Mouse (Mus musculus) ES-Bruce4 (cell line): ENCODE measurements around the gene Bpifb1. TPM values are rescaled to one million over a fixed set of nuclear protein-coding genes. Genes with fewer than 3 reads are reported as not detected.
"Not testable (repeated sequence)": the region's sequence is repeated elsewhere in the genome, so short reads cannot be mapped to it uniquely, and the experiment has no call there.

Experiments used
- H3K27ac ChIP-seq: 2 replicates; pipeline ENCODE4 v1.5.1; 2012; ENCODE audit warnings: low read length, inconsistent platforms; ENCODE audit not compliant: insufficient read depth
- H3K27me3 ChIP-seq: 2 replicates; pipeline ENCODE4 v1.6.1; 2012; ENCODE audit warnings: mild to moderate bottlenecking, low read length, inconsistent platforms; ENCODE audit not compliant: control insufficient read depth, poor library complexity, insufficient read depth, severe bottlenecking
- H3K36me3 ChIP-seq: 2 replicates; pipeline ENCODE4 v1.6.1; 2012; ENCODE audit warnings: inconsistent platforms, mild to moderate bottlenecking, low read length, moderate library complexity; ENCODE audit not compliant: control insufficient read depth, poor library complexity, insufficient read depth, severe bottlenecking
- H3K4me1 ChIP-seq: one replicate; pipeline ENCODE4 v1.8.1; 2011; ENCODE audit warnings: low read length; ENCODE audit not compliant: control insufficient read depth, insufficient read depth
- H3K4me3 ChIP-seq: 2 replicates; pipeline ENCODE4 v1.5.1; 2011; ENCODE audit warnings: low read depth, mild to moderate bottlenecking, low read length
- H3K9ac ChIP-seq: 2 replicates; pipeline ENCODE4 v1.6.1; 2012; ENCODE audit warnings: low read depth, mild to moderate bottlenecking, inconsistent platforms; ENCODE audit not compliant: poor library complexity, severe bottlenecking
- H3K9me3 ChIP-seq: replicated peaks from 2 replicates; pipeline ENCODE4 v1.6.1; 2012; ENCODE audit warnings: mild to moderate bottlenecking, low read length, inconsistent platforms; ENCODE audit not compliant: control insufficient read depth, poor library complexity, insufficient read depth, severe bottlenecking
- CTCF ChIP-seq: IDR thresholded peaks from one replicate; pipeline ENCODE4 v1.8.1; 2011; ENCODE audit warnings: low read depth, low read length
- EP300 ChIP-seq: IDR thresholded peaks from 2 replicates; pipeline ENCODE4 v1.6.1; 2011; ENCODE audit warnings: low read depth, low read length; ENCODE audit not compliant: insufficient read depth
- POLR2A ChIP-seq: IDR thresholded peaks from one replicate; pipeline ENCODE4 v1.8.1; 2011; ENCODE audit warnings: low read length; ENCODE audit not compliant: insufficient read depth
- polyA plus RNA-seq: library from polyadenylated mRNA; stranded (reverse); fragments of >200 nt; gene quantifications from 2 replicates; pipeline ENCODE4 v1.2.4, GENCODE M21; 2011; ENCODE audit warnings: low read depth; ENCODE audit not compliant: missing spikeins, insufficient read depth, insufficient read length

Bpifb1 gene
- polyA plus RNA-seq, 1 experiment, result not detected

GRCm38 (mm10) chr2:154240771-154241170, 50.2 kb downstream of the Bpifb1 start:
- no peak for TF ChIP-seq CTCF
- peaks cover 28% of the 10 kb centered on the region for H3K9me3 ChIP-seq
- no peaks in the 10 kb centered on the region for H3K4me1 ChIP-seq
- no peak overlapping the region for H3K27ac ChIP-seq
- no peaks in the 10 kb centered on the region for H3K27me3 ChIP-seq
- no peak overlapping the region for H3K9ac ChIP-seq
- H3K4me3 ChIP-seq, result no peak overlapping the region
- no peaks in the 10 kb centered on the region for H3K36me3 ChIP-seq

- not testable (repeated sequence) for H3K27me3 ChIP-seq, H3K27ac ChIP-seq, H3K9ac ChIP-seq, H3K4me1 ChIP-seq, H3K36me3 ChIP-seq, H3K4me3 ChIP-seq
- H3K9me3 ChIP-seq, result peaks cover 28% of the 10 kb centered on the region
Observed at GRCm38 (mm10) chr2:154242726-154243125, 52.1 kb downstream of the Bpifb1 start.

GRCm38 (mm10) chr2:154243356-154244036, 52.9 kb downstream of the Bpifb1 start:
- Histone ChIP-seq H3K4me3 (no peak overlapping the region), H3K27ac (no peak overlapping the region), H3K27me3 (no peaks in the 10 kb centered on the region), H3K9ac (no peak overlapping the region), H3K36me3 (no peaks in the 10 kb centered on the region), H3K9me3 (peaks cover 28% of the 10 kb centered on the region), H3K4me1 (no peaks in the 10 kb centered on the region)
- TF ChIP-seq CTCF, result no peak

GRCm38 (mm10) chr2:154245322-154245721, 54.7 kb downstream of the Bpifb1 start:
- no peaks in the 10 kb centered on the region for H3K4me1 ChIP-seq
- no peak overlapping the region for H3K27ac ChIP-seq
- H3K9me3 ChIP-seq, result peaks cover 28% of the 10 kb centered on the region
- TF ChIP-seq EP300 (no peak), POLR2A (no peak), CTCF (no peak)
- H3K4me3 ChIP-seq, result no peak overlapping the region
- H3K36me3 ChIP-seq, result no peaks in the 10 kb centered on the region
- H3K27me3 ChIP-seq, result no peaks in the 10 kb centered on the region
- no peak overlapping the region for H3K9ac ChIP-seq

GRCm38 (mm10) chr2:154255254-154255653, 64.6 kb downstream of the Bpifb1 start:
- H3K4me1 ChIP-seq, result not testable (repeated sequence)

GRCm38 (mm10) chr2:154255770-154256169, 65.2 kb downstream of the Bpifb1 start:
- TF ChIP-seq EP300, result no peak
- TF ChIP-seq CTCF, result no peak
- TF ChIP-seq POLR2A, result no peak
- Histone ChIP-seq H3K36me3 (no peaks in the 10 kb centered on the region), H3K4me1 (no peaks in the 10 kb centered on the region), H3K4me3 (no peak overlapping the region), H3K9me3 (no peaks in the 10 kb centered on the region), H3K27ac (no peak overlapping the region), H3K9ac (no peak overlapping the region), H3K27me3 (no peaks in the 10 kb centered on the region)

More at GRCm38 (mm10) chr2:154255254-154255653, 64.6 kb downstream of the Bpifb1 start:
- not testable (repeated sequence) for H3K9ac ChIP-seq, H3K27me3 ChIP-seq, H3K27ac ChIP-seq, H3K9me3 ChIP-seq, H3K36me3 ChIP-seq, H3K4me3 ChIP-seq

- not testable (repeated sequence) for H3K9me3 ChIP-seq, H3K4me1 ChIP-seq, H3K9ac ChIP-seq, H3K4me3 ChIP-seq, H3K27me3 ChIP-seq, H3K36me3 ChIP-seq, H3K27ac ChIP-seq
Observed at GRCm38 (mm10) chr2:154257554-154257953, 66.9 kb downstream of the Bpifb1 start, which contains the start of gene Bpifb9a. Bpifb9a (plus strand) TSS chr2:154257854.

GRCm38 (mm10) chr2:154264397-154264796, 73.8 kb downstream of the Bpifb1 start:
- H3K36me3 ChIP-seq, H3K4me1 ChIP-seq, H3K27me3 ChIP-seq, H3K27ac ChIP-seq, H3K9ac ChIP-seq, H3K9me3 ChIP-seq, H3K4me3 ChIP-seq: not testable (repeated sequence)
